Mouse (Mus musculus): ENCODE measurements at regions not wholly inside any gene's neighbourhood (a gene's known extent, or its start where the extent isn't known, plus 50 kb on each side); places are given as distances from the start of the nearest gene placed in this dataset.

DNA sequence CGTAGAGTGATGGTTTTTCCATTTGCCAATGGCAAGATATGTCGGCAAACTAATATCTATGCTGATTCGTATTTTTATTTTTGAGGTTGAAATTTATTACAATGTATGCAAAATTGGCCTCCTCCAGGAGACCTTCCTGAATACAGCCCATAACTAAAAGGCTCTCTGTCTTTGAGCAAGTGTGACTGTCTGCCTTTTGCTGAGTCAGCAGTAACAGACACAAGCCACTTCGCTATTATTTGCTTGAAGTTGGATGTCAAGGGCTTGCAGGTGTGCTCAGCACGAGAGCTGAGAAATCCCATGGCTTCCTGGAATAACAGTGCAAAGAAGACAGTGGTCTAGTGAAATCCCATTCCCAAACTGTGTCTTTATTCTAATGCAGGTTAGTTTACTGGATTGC, 56.9 kb downstream of the Dmrt2 start:
- 89% methylated on average over 5 of the region's 5 CpGs for WGBS

DNA sequence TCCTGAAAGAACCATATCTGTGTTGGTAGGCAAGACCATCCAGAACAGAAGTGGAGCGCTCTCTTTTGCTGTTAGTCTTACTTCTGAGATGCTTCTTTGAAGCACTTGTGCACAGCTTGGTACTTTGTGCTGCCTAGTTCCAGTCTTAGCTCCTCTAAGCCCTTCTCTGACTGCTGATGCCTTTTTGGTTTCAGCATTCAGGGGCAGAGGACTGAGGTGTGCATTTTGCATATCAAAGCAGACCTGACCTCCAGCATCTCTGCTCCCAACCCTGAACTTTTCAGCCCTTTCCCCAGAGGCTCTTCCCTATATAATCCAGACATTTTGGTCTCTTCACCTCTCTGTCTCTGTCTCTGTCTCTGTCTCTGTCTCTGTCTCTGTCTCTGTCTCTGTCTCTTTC, 57.4 kb downstream of the Dmrt2 start:
- Histone ChIP-seq H3K9ac (replicated peaks) (no peak overlapping the region), H3K36me3 (no peaks in the 10 kb centered on the region), H3K4me2 (replicated peaks) (no peak overlapping the region), H3K4me3 (replicated peaks) (no peak overlapping the region), H3K27me3 (no peaks in the 10 kb centered on the region), H3K4me1 (replicated peaks) (no peaks in the 10 kb centered on the region), H3K27ac (no peak overlapping the region), H3K9me3 (no peaks in the 10 kb centered on the region)
- WGBS, result 82% methylated on average over 1 of the region's 1 CpGs
- no peak for ATAC-seq

More for the DNA sequence above, 56.9 kb downstream of the Dmrt2 start:
- no peak overlapping the region for H3K9ac ChIP-seq (replicated peaks)
- no peak overlapping the region for H3K4me2 ChIP-seq (replicated peaks)
- H3K36me3 ChIP-seq, result no peaks in the 10 kb centered on the region
- H3K4me3 ChIP-seq (replicated peaks), result no peak overlapping the region
- H3K27me3 ChIP-seq, result no peaks in the 10 kb centered on the region
- H3K4me1 ChIP-seq (replicated peaks), result no peaks in the 10 kb centered on the region
- ATAC-seq, result no peak
- H3K27ac ChIP-seq, result no peak overlapping the region
- H3K9me3 ChIP-seq, result no peaks in the 10 kb centered on the region

DNA sequence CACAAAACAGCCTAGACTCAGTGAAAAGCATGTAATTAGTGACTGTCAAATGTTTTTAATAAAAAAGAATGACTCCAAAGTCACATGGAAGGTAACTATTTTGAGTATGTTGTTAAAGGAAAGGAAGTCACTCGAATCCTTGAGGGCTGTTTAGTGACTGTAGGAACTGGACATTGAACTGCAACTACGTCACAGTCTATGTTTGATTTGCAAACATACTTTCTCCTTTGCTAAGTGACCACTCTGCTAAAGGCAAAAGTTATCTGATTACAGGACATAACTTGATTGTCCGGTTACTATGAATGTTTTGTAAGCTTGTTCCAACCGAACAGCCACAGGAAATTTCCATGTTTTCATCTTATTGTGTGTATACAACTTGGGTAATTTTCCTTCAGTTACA, 106.2 kb downstream of the Dmrt2 start:
- H3K4me3 ChIP-seq (replicated peaks), result no peak overlapping the region
- 92% methylated on average over 4 of the region's 4 CpGs for WGBS

DNA sequence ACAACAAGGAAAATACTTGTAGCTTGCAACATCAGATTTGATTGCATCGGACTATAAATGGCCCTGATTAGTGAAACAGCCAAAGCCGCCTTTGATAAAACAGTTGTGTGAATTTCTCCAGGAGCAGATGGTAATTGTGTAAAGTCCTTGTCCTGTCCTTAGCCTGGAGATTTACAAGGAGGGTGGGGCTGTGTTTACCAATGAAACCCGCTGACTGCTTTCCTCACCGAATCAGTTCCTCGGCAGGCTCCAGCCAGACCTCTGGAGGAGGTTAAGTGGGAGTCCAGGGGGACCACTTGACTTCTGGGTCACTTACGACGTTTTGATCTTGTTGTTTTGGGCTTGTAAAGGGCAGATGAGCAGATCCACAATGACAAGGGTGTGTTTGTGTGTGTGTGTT, 107.1 kb downstream of the Dmrt2 start:
- Histone ChIP-seq H3K9ac (replicated peaks) (no peak overlapping the region), H3K4me2 (replicated peaks) (no peak overlapping the region), H3K9me3 (no peaks in the 10 kb centered on the region), H3K36me3 (no peaks in the 10 kb centered on the region), H3K4me3 (replicated peaks) (no peak overlapping the region), H3K4me1 (replicated peaks) (no peaks in the 10 kb centered on the region), H3K27ac (no peak overlapping the region), H3K27me3 (no peaks in the 10 kb centered on the region)
- 65% methylated on average over 7 of the region's 7 CpGs for WGBS
- ATAC-seq, result no peak

More for the DNA sequence above, 106.2 kb downstream of the Dmrt2 start:
- H3K4me2 ChIP-seq (replicated peaks), result no peak overlapping the region
- no peaks in the 10 kb centered on the region for H3K9me3 ChIP-seq
- no peaks in the 10 kb centered on the region for H3K36me3 ChIP-seq
- no peaks in the 10 kb centered on the region for H3K27me3 ChIP-seq
- ATAC-seq, result no peak
- no peaks in the 10 kb centered on the region for H3K4me1 ChIP-seq (replicated peaks)
- no peak overlapping the region for H3K27ac ChIP-seq
- no peak overlapping the region for H3K9ac ChIP-seq (replicated peaks)

DNA sequence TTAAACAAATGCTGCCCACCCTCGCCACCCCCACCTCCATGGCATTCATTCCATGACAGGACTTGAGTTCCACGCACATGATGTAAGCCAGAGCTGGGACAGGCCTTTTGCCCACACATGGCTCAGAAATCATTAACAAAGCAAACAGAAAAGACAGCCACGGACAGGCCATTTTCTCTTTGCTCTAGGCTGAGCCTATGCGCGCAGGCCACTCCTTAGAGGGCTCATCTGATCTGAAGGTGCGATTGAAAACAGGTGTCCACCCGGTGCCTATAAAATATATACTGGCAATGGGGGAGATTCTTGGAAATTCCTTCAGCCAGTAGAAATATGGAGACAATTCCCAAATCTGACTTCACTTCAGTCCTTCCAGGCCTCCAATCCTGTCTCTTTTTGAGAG, 109.1 kb downstream of the Dmrt2 start:
- ATAC-seq, result no peak
- no peak overlapping the region for H3K9ac ChIP-seq (replicated peaks)
- H3K4me3 ChIP-seq (replicated peaks), result no peak overlapping the region
- no peaks in the 10 kb centered on the region for H3K4me1 ChIP-seq (replicated peaks)
- no peak overlapping the region for H3K27ac ChIP-seq
- no peaks in the 10 kb centered on the region for H3K36me3 ChIP-seq
- WGBS, result 91% methylated on average over 7 of the region's 7 CpGs
- no peaks in the 10 kb centered on the region for H3K27me3 ChIP-seq
- no peaks in the 10 kb centered on the region for H3K9me3 ChIP-seq
- H3K4me2 ChIP-seq (replicated peaks), result no peak overlapping the region

DNA sequence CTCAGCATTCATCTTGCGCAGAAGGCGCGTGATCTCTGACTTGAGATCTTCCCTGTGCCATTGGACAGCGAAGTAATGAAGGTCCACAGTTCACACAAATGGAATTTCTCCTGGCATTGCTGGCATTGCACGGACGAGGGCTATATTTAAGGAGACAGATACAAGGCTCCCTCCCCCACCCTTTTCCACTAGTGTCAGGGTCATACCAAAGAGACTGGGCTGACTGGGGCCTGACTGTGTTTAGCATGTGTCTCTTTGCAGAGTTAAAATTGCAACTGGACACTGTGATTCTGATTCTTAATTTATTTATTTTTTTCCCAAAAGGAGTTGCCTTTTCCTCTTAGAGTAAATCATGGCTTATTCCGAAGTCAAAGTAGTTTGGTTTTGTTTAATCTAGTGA, 130.5 kb downstream of the Dmrt2 start:
- no peak for ATAC-seq
- H3K36me3 ChIP-seq, result no peaks in the 10 kb centered on the region
- H3K4me2 ChIP-seq (replicated peaks), result no peak overlapping the region
- 91% methylated on average over 7 of the region's 7 CpGs for WGBS
- no peak overlapping the region for H3K9ac ChIP-seq (replicated peaks)
- no peak overlapping the region for H3K27ac ChIP-seq
- H3K27me3 ChIP-seq, result no peaks in the 10 kb centered on the region
- no peaks in the 10 kb centered on the region for H3K4me1 ChIP-seq (replicated peaks)
- no peak overlapping the region for H3K4me3 ChIP-seq (replicated peaks)
- H3K9me3 ChIP-seq, result no peaks in the 10 kb centered on the region

DNA sequence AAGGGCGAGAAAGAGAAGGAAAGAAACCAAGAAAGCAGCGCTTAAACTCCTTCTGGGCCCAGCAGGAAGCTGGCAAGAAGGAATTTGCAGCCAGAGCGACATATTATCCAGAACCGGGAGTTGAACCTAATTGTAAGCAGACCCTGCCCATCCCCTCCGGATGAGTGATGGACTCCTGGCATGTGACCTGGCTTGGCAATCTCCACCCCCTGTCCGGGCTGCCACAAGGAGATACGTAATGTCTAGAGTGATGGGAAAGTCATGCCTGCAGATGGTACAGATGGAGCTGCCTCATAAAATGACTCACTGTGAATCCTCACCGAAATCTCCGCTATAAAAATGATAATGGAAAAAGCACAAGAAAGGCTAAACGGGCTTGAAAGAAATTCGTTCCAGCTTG, 133.1 kb downstream of the Dmrt2 start:
- Histone ChIP-seq H3K36me3 (no peaks in the 10 kb centered on the region), H3K27me3 (no peaks in the 10 kb centered on the region), H3K27ac (no peak overlapping the region), H3K9ac (replicated peaks) (no peak overlapping the region), H3K9me3 (no peaks in the 10 kb centered on the region), H3K4me3 (replicated peaks) (no peak overlapping the region), H3K4me2 (replicated peaks) (no peak overlapping the region), H3K4me1 (replicated peaks) (no peaks in the 10 kb centered on the region)
- ATAC-seq, result no peak
- WGBS, result 70% methylated on average over 11 of the region's 11 CpGs

DNA sequence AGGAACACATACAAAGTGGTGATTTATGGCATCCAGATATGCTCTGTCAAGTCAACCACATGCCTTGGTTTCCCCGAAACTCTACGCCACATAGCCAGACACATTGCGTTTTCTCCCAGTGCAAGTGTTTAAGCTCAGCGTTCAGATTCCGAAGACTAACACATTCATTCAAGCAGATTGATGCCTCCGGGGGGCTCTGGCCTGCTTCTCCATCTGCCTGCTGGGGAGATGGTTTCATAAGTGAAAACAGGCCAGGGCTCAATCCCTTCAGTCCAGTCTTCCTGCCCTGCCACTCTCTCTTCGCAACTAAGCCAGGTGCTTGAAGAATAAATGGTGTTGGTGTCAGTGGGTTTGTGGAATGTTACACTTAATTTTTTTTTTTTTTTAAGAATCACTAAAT, 141.4 kb downstream of the Dmrt2 start:
- H3K4me2 ChIP-seq (replicated peaks), result no peak overlapping the region
- H3K27ac ChIP-seq, result no peak overlapping the region
- no peaks in the 10 kb centered on the region for H3K9me3 ChIP-seq
- no peaks in the 10 kb centered on the region for H3K36me3 ChIP-seq
- WGBS, result 90% methylated on average over 7 of the region's 7 CpGs
- no peak overlapping the region for H3K4me3 ChIP-seq (replicated peaks)
- H3K4me1 ChIP-seq (replicated peaks), result no peaks in the 10 kb centered on the region
- no peaks in the 10 kb centered on the region for H3K27me3 ChIP-seq
- ATAC-seq, result no peak
- no peak overlapping the region for H3K9ac ChIP-seq (replicated peaks)

DNA sequence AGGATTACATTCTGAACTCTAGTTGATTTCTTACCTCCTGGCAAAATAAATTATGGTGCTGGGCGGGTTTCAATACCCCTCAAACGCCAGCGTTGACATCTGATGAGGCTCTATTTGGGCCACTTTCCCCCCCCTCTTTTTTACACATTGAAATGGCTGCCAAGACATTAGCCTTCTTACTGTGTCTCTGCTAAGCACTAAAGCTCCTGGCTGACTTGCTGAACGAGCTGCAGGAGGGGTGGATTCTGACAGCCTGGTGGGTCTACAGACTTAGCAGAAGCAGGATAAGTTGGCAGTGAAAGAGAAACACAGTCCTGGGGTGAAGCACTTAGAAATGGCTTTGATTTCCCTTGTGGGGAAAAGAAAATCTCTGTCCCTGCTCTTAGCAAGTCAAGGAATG, 172.9 kb downstream of the Dmrt2 start:
- no peaks in the 10 kb centered on the region for H3K9me3 ChIP-seq
- no peaks in the 10 kb centered on the region for H3K36me3 ChIP-seq
- ATAC-seq, result no peak
- no peak overlapping the region for H3K4me2 ChIP-seq (replicated peaks)
- no peak overlapping the region for H3K4me3 ChIP-seq (replicated peaks)
- WGBS, result 76% methylated on average over 4 of the region's 4 CpGs
- H3K27ac ChIP-seq, result no peak overlapping the region
- no peak overlapping the region for H3K9ac ChIP-seq (replicated peaks)
- H3K27me3 ChIP-seq, result no peaks in the 10 kb centered on the region
- H3K4me1 ChIP-seq (replicated peaks), result no peaks in the 10 kb centered on the region

DNA sequence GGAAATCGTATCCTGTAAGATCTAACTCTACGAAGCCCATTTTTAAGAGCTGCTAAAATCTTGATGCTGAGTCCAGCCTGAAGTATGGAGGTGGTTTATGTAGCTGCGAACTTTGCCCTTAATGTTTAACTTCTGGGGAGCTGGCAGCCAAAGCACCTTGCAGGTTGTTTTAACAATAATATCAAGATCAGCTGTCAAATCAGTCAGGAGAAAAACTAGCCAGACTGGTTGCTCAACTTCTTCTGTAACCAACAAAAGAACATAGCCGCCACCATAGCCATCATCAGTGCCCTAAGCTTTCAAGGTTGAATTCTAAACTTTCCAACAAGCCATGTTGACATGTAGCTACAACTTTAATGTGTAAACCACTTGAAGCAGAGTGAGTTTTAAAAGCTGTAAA, 184.1 kb downstream of the Dmrt2 start:
- Histone ChIP-seq H3K4me2 (replicated peaks) (no peak overlapping the region), H3K9ac (replicated peaks) (no peak overlapping the region), H3K36me3 (no peaks in the 10 kb centered on the region), H3K4me3 (replicated peaks) (no peak overlapping the region), H3K9me3 (no peaks in the 10 kb centered on the region), H3K27ac (no peak overlapping the region), H3K27me3 (no peaks in the 10 kb centered on the region), H3K4me1 (replicated peaks) (no peaks in the 10 kb centered on the region; the same call in 1 of the 2 replicates)
- ATAC-seq, result no peak
- WGBS, result 85% methylated on average over 4 of the region's 4 CpGs

DNA sequence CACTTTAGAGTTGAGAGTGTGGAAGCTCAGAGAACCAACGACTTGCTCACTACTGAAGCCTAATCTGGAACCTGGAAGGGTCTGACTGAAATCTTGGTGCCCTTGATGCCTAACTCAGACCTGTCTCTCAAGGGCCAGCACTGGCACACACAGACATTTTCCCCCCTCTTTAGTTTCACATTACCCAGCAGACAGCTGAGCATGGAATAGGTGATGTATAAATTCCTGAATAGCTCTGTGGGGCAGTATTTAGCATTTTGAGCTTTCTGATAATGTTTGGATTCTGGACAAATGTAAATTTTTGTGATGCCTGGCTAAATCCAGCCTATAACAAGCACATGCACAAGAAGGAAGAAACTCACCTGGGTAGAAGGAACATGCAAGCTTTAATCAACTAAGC, 191.1 kb downstream of the Dmrt2 start:
- 64% methylated on average over 1 of the region's 1 CpGs for WGBS
- H3K9me3 ChIP-seq, result no peaks in the 10 kb centered on the region
- no peaks in the 10 kb centered on the region for H3K36me3 ChIP-seq
- H3K4me1 ChIP-seq (replicated peaks), result no peaks in the 10 kb centered on the region; the same call in 1 of the 2 replicates
- H3K4me2 ChIP-seq (replicated peaks), result no peak overlapping the region
- no peaks in the 10 kb centered on the region for H3K27me3 ChIP-seq
- no peak overlapping the region for H3K9ac ChIP-seq (replicated peaks)
- no peak overlapping the region for H3K4me3 ChIP-seq (replicated peaks)
- ATAC-seq, result no peak
- no peak overlapping the region for H3K27ac ChIP-seq

DNA sequence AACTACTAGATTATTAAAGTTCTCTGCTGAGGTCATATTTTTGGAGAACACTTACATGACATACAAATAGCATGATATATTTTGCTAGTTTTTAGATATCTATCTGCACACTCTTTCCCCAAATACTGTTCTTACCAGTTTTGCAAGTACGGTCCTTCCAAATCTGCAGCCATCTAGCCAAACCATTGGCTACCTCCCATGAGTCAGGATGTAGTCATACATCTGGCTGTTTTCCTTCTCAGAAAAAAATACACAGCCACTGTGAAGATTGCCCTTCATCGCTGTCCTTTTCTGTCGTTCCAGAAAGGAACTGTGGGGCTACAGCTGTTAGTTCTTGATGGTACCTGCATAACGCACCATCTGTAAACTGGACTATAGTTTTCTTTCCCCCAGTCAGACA, 234.5 kb downstream of the Dmrt2 start:
- Histone ChIP-seq H3K27me3 (no peaks in the 10 kb centered on the region), H3K9ac (replicated peaks) (no peak overlapping the region), H3K36me3 (no peaks in the 10 kb centered on the region), H3K4me3 (replicated peaks) (no peak overlapping the region), H3K27ac (no peak overlapping the region), H3K4me2 (replicated peaks) (no peak overlapping the region), H3K9me3 (no peaks in the 10 kb centered on the region), H3K4me1 (replicated peaks) (no peaks in the 10 kb centered on the region)
- no peak for ATAC-seq
- WGBS, result 94% methylated on average over 4 of the region's 4 CpGs

DNA sequence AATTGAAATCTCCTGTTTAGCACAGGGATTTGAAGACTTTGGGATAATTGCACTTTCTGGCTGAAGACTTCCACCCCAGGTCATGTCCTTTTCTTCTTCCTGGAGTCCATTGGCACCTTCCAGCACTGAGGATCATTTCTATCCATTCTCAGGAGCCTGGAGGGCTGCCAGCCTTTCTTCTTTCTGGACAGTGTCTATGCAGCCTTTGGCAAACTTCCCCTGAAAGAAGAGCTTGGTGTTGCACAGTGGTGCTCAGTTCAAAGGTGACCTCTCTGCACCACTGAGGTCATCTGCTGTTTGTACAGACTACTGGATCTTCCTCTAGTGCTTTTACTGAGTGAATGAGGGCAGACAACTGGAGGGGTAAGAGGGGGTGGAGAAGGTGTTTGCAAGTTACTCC, 249.8 kb downstream of the Dmrt2 start:
- Histone ChIP-seq H3K4me2 (replicated peaks) (no peak overlapping the region), H3K4me1 (replicated peaks) (peaks cover 12% of the 10 kb centered on the region), H3K27ac (no peak overlapping the region), H3K9ac (replicated peaks) (no peak overlapping the region), H3K9me3 (no peaks in the 10 kb centered on the region), H3K4me3 (replicated peaks) (no peak overlapping the region), H3K36me3 (no peaks in the 10 kb centered on the region), H3K27me3 (0 out of 2 replicates have a peak, but pooled peaks cover 3% of the 10 kb centered on the region)
- no peak for ATAC-seq

Measured in midbrain, embryonic 13.5 days (tissue).